Mouse (Mus musculus) ES-E14 (cell line): ENCODE measurements around the gene Dusp14.

ENCODE experiments used
- CHD2 ChIP-seq: IDR thresholded peaks from 2 replicates; pipeline ENCODE4 v1.6.1; 2014; ENCODE audit warnings: mild to moderate bottlenecking, low read depth, low read length, inconsistent platforms
- HCFC1 ChIP-seq: IDR thresholded peaks from 2 replicates; pipeline ENCODE4 v1.6.1; 2012; ENCODE audit warnings: low read length, inconsistent platforms, borderline replicate concordance; ENCODE audit not compliant: insufficient read depth
- MAFK ChIP-seq: IDR thresholded peaks from 2 replicates; pipeline ENCODE4 v1.6.1; 2014; ENCODE audit warnings: mild to moderate bottlenecking, low read depth, low read length, inconsistent platforms; ENCODE audit not compliant: insufficient read depth

DNA sequence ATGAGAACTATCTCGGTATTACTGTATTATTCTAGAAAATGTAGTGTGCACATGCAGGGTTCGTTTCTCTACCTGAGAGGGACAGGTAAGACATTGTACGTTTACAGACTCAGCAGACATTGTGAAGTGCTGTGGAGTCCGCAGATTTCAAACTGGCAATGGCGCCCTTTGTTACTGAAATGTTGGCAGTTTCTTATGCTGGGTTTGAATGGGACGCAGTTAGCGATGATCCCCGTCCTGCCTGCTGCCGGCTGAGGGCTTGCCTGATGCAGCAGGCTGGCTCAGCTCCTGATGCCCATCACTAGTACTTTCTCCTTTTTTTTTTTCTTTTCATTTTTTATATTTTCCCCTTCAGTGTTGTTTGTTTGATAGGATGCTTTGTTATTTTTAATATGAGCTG is 58.6 kb downstream of the Dusp14 start:
- TF ChIP-seq CHD2 (no peak), HCFC1 (no peak), MAFK (no peak)
